Mouse (Mus musculus): ENCODE measurements around the gene Cdh10.

Cdh10 gene

DNA sequence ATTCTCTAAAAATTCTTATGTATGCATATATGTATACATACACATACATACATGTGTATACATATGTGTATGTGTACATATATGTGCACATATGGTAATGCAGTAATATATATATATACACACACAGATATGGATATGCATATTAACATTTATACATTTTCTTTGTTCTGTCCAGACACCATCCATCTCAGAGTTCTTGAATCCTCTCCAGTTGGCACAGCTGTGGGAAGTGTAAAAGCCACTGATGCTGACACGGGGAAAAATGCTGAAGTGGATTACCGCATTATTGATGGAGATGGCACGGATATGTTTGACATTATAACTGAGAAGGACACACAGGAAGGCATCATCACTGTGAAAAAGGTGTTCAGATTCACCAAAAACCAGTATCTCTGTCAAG lies 166.1 kb downstream of the Cdh10 start:
- DNase-seq, result no peak

DNA sequence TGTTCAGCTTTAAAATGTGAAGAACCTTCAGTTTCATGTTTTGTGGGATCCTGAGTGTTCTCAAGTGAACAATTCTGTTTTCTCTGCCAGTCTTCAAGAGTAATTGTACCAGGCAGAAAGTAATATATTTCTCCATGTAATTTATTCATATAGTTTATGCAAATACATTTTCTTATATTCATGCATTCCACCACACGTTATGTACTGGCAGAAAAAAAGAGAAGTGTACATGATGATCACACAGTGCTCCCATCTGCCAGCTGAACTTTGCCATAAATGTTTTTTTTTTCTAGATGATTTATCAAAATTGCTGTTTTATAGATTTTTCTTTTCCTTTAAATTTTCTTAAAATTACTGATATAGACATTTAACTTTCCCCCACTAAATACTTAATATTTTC lies 168.9 kb downstream of the Cdh10 start:
- no peak for DNase-seq

DNA sequence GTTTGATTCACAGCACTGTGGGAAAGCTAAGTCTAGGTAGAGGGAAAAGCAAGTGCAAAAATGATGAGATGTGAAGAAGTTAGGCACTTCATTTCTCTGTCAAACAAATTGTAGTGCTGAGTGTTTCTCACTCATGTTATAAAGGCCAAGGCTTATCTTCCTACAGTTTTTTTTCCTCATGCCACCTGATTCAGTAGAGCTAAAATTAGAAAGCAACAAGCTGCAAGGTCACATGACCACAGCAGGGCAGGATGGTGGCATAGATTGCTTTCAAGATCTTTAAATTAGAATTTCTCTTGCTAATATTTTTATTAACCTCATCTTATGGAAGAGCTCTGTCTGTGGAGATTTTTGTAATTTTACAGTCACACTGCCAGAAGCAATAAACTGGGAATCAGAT lies 174.8 kb downstream of the Cdh10 start:
- no peak for DNase-seq

DNA sequence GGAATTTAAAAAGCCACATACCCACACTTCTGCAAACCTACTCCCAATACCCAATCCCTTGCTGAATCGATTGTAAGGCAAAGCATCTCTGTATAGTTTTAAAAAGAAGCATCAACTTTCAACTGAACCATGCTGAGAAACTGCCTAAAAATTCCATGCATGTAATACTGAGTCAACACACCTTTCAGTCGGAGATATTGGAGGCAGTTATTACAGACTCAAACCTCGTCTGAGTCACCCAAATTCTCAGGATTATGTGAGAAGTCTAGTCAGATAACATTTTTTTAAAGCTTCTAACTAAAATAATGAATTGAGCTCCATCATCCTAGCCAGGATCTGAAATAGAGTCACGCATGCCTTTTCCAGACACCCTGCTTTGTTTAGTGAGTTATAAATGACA lies 175.5 kb downstream of the Cdh10 start:
- no peak for DNase-seq

DNA sequence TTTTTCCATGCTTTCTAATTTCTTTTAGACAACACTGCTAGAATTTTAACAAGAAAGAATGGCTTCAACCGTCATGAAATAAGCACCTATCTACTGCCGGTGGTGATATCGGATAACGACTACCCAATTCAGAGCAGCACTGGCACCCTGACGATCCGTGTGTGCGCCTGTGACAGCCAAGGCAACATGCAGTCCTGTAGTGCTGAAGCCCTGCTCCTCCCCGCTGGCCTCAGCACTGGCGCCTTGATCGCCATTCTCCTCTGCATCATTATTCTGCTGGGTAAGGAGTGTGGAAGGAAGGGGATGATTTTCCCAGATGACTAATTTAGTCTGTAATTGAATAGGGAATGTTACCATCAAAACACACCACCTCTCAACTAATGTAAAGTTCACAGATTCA lies 192.1 kb downstream of the Cdh10 start:
- no peak for DNase-seq

DNA sequence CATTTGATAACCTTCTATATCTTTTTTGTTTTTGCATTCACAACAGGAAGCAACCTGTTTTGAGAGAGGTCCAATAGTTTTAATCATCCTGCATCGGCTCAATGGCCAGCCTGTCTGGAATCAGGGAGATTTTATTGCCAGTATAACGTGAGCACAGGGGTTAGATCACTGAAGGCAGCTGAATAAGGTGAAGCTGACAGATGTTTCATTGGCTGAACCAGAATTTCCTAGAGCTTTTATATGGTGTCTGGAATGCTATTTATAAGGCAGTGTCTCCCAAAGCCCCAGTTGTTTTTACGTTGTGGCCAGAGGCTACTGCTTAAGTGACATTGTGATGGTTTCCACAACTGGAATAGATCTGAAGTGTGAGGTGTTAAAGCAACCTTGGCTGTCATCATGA lies 214.2 kb downstream of the Cdh10 start:
- no peak for DNase-seq

DNA sequence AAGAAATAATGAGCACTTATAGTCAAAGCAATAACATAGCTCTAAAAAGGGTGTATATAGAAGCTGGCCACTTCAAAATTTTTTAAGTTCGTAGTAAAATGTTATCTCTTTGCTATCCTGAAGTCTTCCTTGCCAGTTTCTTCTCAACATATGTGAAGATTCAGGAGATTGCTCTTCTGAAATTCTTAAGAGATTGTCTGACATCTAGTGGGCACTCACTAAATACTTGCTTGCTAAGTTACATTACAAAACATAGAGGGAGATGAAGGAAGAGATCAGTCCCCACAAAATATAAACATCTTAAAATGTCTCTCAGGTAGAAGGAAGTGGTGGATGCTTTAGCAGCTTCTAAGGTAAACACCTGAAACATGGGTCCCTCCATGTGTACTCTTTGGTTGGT lies 221.3 kb downstream of the Cdh10 start:
- no peak for DNase-seq

All from cerebellum, adult 11 months (tissue).